Mouse (Mus musculus) G1E-ER4 (cell line): Measurements from ENCODE around the gene Rad51c. TPM values are rescaled to one million over a fixed set of nuclear protein-coding genes. Genes with fewer than 3 reads are reported as not detected.

ENCODE experiments used
- GATA1 ChIP-seq: IDR thresholded peaks from one replicate; pipeline ENCODE4 v1.8.0; 2012; ENCODE audit warnings: low read length, inconsistent platforms
- polyA plus RNA-seq: library from polyadenylated mRNA; stranded (reverse); fragments of >175 nt; gene quantifications from 2 replicates; pipeline ENCODE4 v1.2.3, GENCODE M21; 2012

Gene Rad51c
- polyA plus RNA-seq, 1 experiment, result 1.1 TPM

DNA sequence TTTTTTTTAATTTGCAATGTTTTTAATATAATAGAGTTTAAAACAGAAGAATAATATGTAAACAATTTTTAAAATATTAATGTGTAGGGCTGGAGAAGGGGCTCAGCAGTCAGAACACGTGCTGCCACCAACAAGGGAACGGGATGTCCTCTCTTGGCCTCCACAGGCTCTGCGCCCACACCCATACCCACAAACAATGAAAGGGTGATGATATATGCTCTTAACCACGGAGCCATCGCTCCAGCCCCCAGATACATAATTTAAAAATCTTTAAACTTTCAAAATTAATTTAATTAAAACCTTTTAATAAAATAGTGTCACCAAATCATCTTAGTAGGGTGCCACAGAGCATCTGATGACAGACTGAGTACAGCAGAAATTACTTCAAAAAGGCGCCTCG lies 37.7 kb downstream of the Rad51c start:
- no peak for TF ChIP-seq GATA1

DNA sequence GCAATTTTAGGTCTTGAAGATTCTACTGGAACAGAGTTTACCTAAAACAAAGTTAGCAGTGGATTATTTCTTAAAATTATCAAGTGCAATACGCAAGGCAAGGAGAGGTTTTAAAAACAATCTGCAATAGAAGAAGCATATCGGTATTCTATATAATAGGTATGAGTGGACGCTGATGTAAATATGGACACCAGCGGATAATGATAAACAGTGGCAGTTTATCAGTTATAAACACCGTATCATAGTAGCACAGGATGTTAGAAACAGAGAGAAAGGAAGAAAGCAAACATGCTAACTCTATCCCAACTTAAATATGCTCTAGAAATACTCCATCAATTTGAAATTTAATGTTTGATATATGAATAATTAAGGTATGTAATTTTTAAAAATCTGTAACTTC lies 39.6 kb downstream of the Rad51c start:
- no peak for TF ChIP-seq GATA1

DNA sequence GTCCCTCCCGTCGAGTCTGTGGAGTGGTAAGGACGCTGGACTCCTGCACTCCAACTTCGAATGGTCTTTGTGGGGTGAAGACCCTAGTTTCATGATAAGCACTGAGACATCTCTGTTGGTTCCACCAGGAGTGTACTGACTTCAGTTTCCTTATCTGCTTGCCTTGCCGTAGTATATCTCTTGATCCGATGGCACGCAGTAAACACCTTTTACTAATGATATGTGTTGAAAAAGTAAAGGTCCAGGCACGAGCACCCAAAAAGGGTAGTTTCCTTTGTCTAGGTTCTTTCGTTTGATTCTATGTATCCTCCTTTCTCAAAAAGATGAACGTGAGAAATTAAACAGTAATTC lies 45.5 kb downstream of the Rad51c start:
- TF ChIP-seq GATA1, result no peak

DNA sequence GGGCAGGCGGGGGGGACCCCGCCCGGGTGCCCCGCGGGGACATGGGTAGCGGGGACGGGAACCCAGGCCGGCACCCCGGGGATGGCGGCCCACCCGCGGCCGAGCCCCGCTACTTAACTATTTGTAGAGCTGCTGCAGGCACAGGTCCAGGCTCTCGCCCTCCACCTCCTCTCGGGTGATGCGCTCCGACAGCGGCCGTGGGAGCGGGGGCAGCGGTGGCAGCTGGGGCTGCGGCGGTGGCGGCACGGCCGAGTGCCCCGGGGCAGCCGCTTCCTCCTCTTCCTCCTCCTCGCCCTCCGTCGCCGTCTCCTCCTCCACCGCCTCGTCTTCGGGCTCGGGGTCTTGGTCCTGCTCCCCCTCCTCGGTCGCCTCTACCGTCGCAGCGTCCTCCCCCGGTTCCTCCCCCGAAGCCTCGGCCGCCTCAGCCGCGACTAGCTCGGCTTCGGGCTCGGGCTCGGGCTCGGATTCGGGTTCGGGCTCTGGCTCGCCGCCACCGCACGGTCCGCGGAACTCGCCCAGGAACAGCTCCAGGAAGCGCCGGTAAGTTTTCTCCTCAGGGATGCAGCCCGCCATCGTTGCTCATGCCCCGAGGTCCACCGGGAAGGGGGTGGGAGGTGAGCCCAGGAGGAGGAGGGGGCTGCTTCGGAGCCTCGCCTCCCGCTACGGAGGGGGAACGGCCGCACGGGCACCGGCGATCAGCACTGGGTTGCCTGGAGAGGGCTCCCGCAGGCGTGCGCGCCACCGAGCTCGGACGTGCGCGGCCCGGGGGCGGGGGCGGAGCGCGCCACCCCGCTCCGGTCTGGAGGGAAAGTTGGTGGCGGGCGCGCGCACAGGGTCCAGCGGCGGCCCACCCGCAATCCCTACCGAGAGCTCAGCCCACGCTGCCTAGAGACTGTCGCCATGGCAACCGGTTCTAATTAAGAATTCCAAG lies 46.2 kb downstream of the Rad51c start, which contains the start of gene Ppm1e:
Gene Ppm1e, minus strand, starts transcription at position 693 of the 931 bp plus-strand sequence.
- TF ChIP-seq GATA1, result no peak

DNA sequence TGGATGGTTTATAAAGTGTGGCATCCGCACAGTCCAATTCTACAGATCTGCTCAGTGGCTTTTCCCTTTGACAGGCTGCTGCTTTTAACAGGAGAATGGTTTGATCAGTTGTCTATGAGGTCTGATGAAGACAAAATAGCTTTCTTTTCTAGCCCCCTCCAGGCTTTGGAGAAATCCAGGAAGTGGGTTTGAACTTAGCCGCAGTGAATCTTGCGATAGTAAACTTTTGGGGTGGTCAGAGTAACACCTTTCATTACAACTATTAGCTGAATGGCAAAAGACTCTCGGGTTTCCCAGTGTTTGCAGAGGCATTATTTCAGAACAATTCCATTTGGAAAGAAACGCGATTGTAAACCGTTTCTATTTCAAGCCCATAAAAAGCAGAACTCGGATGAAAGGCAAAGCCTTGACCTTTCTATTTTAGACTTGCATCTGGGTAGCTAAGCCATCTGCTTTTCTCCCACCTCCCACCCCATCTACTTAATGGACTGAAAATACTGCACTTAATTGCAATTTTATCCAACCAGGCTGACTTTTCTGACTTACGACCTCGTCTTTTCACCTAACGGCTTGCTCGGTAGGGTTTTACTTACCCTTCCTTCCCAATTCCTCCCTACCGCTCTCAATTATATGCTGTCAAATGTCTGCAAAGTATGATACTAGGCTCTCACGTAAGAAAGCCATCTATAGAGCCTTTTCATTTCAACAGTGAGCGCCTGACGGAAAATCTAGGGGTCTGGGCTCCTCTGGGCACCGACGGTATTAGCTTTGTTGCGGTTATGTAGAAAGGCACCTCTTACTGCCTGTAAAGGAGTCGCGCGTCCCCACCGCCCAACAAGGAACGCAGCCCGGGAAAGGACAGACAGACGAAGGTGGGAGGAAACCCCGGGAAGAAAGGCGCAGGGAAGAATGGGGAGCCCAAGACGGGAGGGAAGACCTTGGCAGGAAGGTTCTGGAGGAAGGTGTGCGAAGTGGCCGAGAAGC lies 47.1 kb downstream of the Rad51c start:
- TF ChIP-seq GATA1, result no peak

DNA sequence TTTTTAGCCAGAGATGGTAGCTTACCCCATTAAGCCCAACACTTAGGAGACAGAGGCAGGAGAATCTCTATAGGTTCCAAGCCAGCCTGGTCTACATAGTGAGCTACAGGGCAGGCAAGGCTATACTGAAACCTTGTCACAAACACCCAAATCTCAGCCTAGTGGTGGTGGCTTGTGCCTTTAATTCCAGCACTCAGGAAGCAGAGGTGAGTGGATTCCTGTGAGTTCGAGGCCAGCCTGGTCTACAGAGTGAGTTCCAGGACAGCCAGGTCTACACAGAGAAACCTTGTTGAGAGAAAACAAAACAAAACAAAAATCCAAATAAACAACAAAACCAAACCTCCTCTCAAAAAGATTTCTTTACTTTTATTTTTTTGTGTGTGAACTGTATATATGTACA lies 49.9 kb downstream of the Rad51c start:
- TF ChIP-seq GATA1, result no peak

DNA sequence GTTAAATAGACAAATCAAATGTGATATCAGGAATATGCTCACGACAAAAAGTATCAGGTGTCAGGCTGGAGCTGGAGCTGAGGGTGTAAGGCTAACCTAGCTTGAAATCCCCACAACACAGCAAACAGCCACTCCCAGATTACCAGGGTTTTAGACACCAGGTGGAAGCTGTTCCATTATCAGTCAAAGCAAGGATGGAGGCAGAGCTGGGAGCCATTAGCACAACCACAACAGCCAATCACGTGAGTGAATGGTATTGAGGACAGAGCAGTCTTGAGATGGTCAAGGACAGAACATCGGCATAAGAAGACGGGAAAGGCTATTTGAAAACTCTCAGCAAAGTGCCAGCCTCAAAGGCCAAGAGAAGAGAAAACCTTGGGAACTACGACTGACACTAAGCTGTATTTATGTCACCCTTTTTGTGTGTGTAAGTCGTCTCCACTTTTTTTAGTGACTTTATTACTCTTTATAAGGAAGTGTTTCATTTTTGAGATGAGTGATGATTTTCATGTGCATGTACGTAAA lies 51.0 kb downstream of the Rad51c start:
- no peak for TF ChIP-seq GATA1

Other genes with a start within 250 kb of the Rad51c start
- gene Ppm1e, start 45.9 kb downstream of the Rad51c start, polyA plus RNA-seq, result not detected in 2 replicates
- not detected in 2 replicates for gene Tex14, start 111 bp upstream of the Rad51c start, polyA plus RNA-seq
- gene Gm11492, start 161.7 kb upstream of the Rad51c start, polyA plus RNA-seq, result not detected in 2 replicates
- gene Sept4, start 163.9 kb upstream of the Rad51c start, polyA plus RNA-seq, result 1.4 and 2.3 TPM in 2 replicates
- 12.5 and 13.3 TPM in 2 replicates for gene Mtmr4, start 187.2 kb upstream of the Rad51c start, polyA plus RNA-seq
- gene Hsf5, start 212.2 kb upstream of the Rad51c start, polyA plus RNA-seq, result 0.01 and 0.02 TPM in 2 replicates